Mouse (Mus musculus) liver, postnatal 0 days (tissue): ENCODE data around the gene Apoa4.

Experiments
- CTCF ChIP-seq: sonication (generic); IDR thresholded peaks from 2 replicates; pipeline ENCODE4 v1.5.1; 2016; ENCODE audit warnings: antibody characterized with exemption, low read depth
- EP300 ChIP-seq: IDR thresholded peaks from 2 replicates; pipeline ENCODE4 v1.6.1; 2016; ENCODE audit warnings: antibody characterized with exemption, low read depth, mild to moderate bottlenecking

DNA sequence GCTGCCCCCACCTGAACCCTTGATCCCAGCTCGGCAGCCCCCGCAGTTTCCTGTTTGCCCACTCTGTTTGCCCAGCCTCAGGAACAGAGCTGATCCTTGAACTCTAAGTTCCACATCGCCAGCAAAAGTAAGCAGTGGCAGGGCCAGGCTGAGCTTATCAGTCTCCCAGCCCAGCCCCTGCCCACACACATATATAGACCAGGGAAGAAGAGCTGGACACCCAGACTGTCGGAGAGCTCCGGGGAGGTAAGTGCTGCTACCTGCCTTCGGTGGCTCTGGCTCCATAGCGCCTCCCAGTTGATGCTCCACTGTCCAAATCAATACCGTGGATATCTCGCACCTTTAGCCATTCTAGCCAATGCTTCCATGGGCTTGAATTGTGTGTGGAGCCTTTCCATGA is 12.0 kb upstream of the Apoa4 start, which contains the start of gene Apoa1:
- TF ChIP-seq CTCF (0 out of 2 replicates have a peak, but pooled peaks have one; percentile 10), EP300 (peak; percentile 65; the same call in 1 of the 2 replicates)
